Mouse (Mus musculus) frontal cortex, postnatal 36 days (tissue): ENCODE measurements at regions not wholly inside any gene's neighbourhood (a gene's known extent, or its start where the extent isn't known, plus 50 kb on each side); places are given as distances from the start of the nearest gene placed in this dataset.

Experiments used
- DNase-seq, 2 experiments: peaks; one replicate each; pipeline ENCODE4 v3.0.0; 2022; ENCODE audit warnings: low spot score in 2 of 2

- no peak for DNase-seq
Measured at GRCm38 (mm10) chr2:94983484-94983883, 545.5 kb upstream of the Api5 start.

- peak in 1 of 2 experiments; percentile 1 for DNase-seq
Measured at GRCm38 (mm10) chr2:94963520-94963919, 525.6 kb upstream of the Api5 start.

GRCm38 (mm10) chr2:94945646-94946045 is 507.7 kb upstream of the Api5 start:
- DNase-seq, result no peak

- DNase-seq, result no peak
Measured at GRCm38 (mm10) chr2:94932115-94932514, 494.2 kb upstream of the Api5 start.

- DNase-seq, result no peak
Measured at GRCm38 (mm10) chr2:94919361-94919760, 481.4 kb upstream of the Api5 start.

GRCm38 (mm10) chr2:94918062-94918461 is 480.1 kb upstream of the Api5 start:
- no peak for DNase-seq

GRCm38 (mm10) chr2:94901580-94901979 is 463.6 kb upstream of the Api5 start:
- no peak for DNase-seq
